ENCODE assay signal across 32 mouse cellular contexts in the genomic region with DNA sequence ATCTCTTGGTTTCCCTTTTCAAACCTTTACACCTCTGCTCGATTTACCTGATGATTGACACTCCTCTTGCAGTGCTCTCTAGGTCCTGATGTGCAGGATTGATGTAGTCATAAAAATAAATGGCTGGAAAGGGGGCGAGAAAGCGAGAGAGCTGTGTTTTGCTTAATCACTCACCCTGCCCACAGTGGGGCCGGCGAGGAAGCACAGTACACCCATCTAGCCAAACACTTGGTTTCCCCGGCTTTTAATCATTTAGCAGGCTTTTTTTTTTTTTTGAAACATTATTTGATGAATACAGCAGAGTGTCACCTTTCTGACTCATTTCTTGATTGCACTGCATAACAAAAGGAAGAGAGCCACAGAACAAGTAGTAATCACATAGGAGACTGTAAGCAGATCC. TPM values are rescaled to one million over a fixed set of nuclear protein-coding genes. Genes with fewer than 3 reads are reported as not detected.
"Had no signal": no experiment of that assay in that cellular context is flagged by ENCODE, and none has a peak within 500 bp of the region (broad histone marks: within the 10 kb centered on the region; RNA-seq: fewer than 3 reads in every experiment).

No protein-coding gene starts in this region.

- DNase-seq: kidney, adult 2 months; kidney, postnatal 14 days; kidney, postnatal 4 days; left cerebral cortex, postnatal 4 days; liver, postnatal 0 days; lung, postnatal 10 days; lung, postnatal 36 days; right cerebral cortex, adult 18-20 months; right cerebral cortex, postnatal 14 days; right cerebral cortex, postnatal 4 days; thymus, adult 2 months; thymus, postnatal 14 days; thymus, postnatal 4 days had no signal

- H3K36me3 ChIP-seq: kidney, embryonic 15.5 days; limb, embryonic 12.5 days; limb, embryonic 15.5 days; lung, embryonic 15.5 days; midbrain, embryonic 10.5 days; midbrain, embryonic 13.5 days had no signal

- H3K9me3 ChIP-seq: kidney, embryonic 15.5 days; limb, embryonic 12.5 days; limb, embryonic 15.5 days; lung, embryonic 15.5 days; midbrain, embryonic 10.5 days; midbrain, embryonic 13.5 days had no signal

- H3K4me3 ChIP-seq: kidney, embryonic 15.5 days; limb, embryonic 12.5 days; limb, embryonic 15.5 days; lung, embryonic 15.5 days; midbrain, embryonic 10.5 days; midbrain, embryonic 13.5 days; myocyte had no signal

- H3K27me3 ChIP-seq: limb, embryonic 12.5 days; limb, embryonic 15.5 days; lung, embryonic 15.5 days had no signal

- ATAC-seq: intestine, postnatal 0 days; liver, postnatal 0 days; midbrain, embryonic 13.5 days; midbrain, embryonic 16.5 days had no signal

- H3K4me1 ChIP-seq: limb, embryonic 12.5 days; limb, embryonic 15.5 days; lung, embryonic 15.5 days; midbrain, embryonic 10.5 days; midbrain, embryonic 13.5 days had no signal

RNA-seq across cellular contexts. Expression of a gene that starts 5.7 kb away (rescaled TPM):
- total RNA-seq: layer of hippocampus, adult 18-20 months; layer of hippocampus, postnatal 14 days; left cerebral cortex, adult 8-10 months; left cerebral cortex, postnatal 14 days; left cerebral cortex, postnatal 4 days; monocyte, adult 5-6 weeks had no signal
- polyA plus RNA-seq: intestine, postnatal 0 days; kidney, adult 2 months; kidney, embryonic 15.5 days; limb, embryonic 12.5 days; limb, embryonic 15.5 days; liver, embryonic 11.5 days; liver, embryonic 14.5 days; liver, postnatal 0 days; lung, embryonic 15.5 days; midbrain, embryonic 10.5 days; midbrain, embryonic 13.5 days; midbrain, embryonic 16.5 days; myocyte; neural tube, embryonic 11.5 days; stomach, embryonic 14.5 days; stomach, postnatal 0 days; thymus, adult 2 months had no signal
